Mouse (Mus musculus) kidney, adult 2 months (tissue): Measurements from ENCODE around the gene Ssr2. TPM values are rescaled to one million over a fixed set of nuclear protein-coding genes. Genes with fewer than 3 reads are reported as not detected.

Experiments
- DNase-seq: peaks from one replicate; pipeline ENCODE4 v3.0.0; 2021
- H3K27ac ChIP-seq: fragments of 200-500 bp; 2 replicates; pipeline ENCODE4 v1.5.1; 2012; ENCODE audit warnings: low read depth, low read length, control low read depth, inconsistent platforms; ENCODE audit not compliant: insufficient read depth
- H3K27me3 ChIP-seq: fragments of 200-500 bp; replicated peaks from 2 replicates; pipeline ENCODE4 v1.6.1; 2012; ENCODE audit warnings: mild to moderate bottlenecking, moderate library complexity, low read length, inconsistent platforms; ENCODE audit not compliant: control insufficient read depth, insufficient read depth
- H3K36me3 ChIP-seq: fragments of 200-500 bp; 2 replicates; pipeline ENCODE4 v1.6.1; 2012; ENCODE audit warnings: mild to moderate bottlenecking, moderate library complexity, low read length, inconsistent platforms; ENCODE audit not compliant: control insufficient read depth, insufficient read depth
- H3K4me1 ChIP-seq: fragments of 200-500 bp; 2 replicates; pipeline ENCODE4 v1.6.1; 2011; ENCODE audit warnings: low read length; ENCODE audit not compliant: control insufficient read depth, insufficient read depth
- H3K4me3 ChIP-seq: fragments of 200-500 bp; 2 replicates; pipeline ENCODE4 v1.5.1; 2011; ENCODE audit warnings: mild to moderate bottlenecking, low read depth, low read length, control low read depth; ENCODE audit not compliant: insufficient read depth
- CTCF ChIP-seq: fragments of 200-500 bp; conservative IDR thresholded peaks from 2 replicates; pipeline ENCODE4 v1.5.1; 2011; ENCODE audit warnings: low read depth, mild to moderate bottlenecking, control low read depth, low read length, moderate library complexity, mixed read lengths; ENCODE audit not compliant: insufficient read depth, insufficient read length
- POLR2A ChIP-seq: fragments of 200-500 bp; IDR thresholded peaks from one replicate; pipeline ENCODE4 v1.6.1; 2011; ENCODE audit warnings: low read depth, low read length, control low read depth
- WGBS: fragments of 180-500 bp; shearing (Covaris S2); methylation state at CpG from one replicate; pipeline ENCODE4 v1.1.7; 2018; 5-methylcytosine and 5-hydroxymethylcytosine counted together
- polyA plus RNA-seq: library from polyadenylated mRNA; depleted of rRNA; stranded (reverse); fragments of >200 nt; gene quantifications from 2 replicates; pipeline ENCODE4 v1.2.3, GENCODE M21; 2012

Ssr2 gene
- polyA plus RNA-seq, 1 experiment: 180 TPM

GRCm38 (mm10) chr3:88536103-88536930 is 39.4 kb upstream of the Ssr2 start:
- 19% methylated on average over 64 of the region's 64 CpGs for WGBS
- H3K27ac ChIP-seq: no peak overlapping the region
- H3K4me1 ChIP-seq: peaks cover 10% of the 10 kb centered on the region; the same call in 1 of the 2 replicates
- TF ChIP-seq CTCF (no peak), POLR2A (peak; percentile 24)
- DNase-seq: peak; percentile 90
- no peaks in the 10 kb centered on the region for H3K36me3 ChIP-seq
- H3K27me3 ChIP-seq: no peaks in the 10 kb centered on the region
- H3K4me3 ChIP-seq: peak overlapping the region; percentile 55

GRCm38 (mm10) chr3:88537146-88537545 is 38.5 kb upstream of the Ssr2 start:
- DNase-seq: no peak
- no peak for TF ChIP-seq POLR2A
- TF ChIP-seq CTCF: no peak
- Histone ChIP-seq H3K36me3 (no peaks in the 10 kb centered on the region), H3K4me1 (peaks cover 10% of the 10 kb centered on the region; the same call in 1 of the 2 replicates), H3K27me3 (no peaks in the 10 kb centered on the region), H3K27ac (no peak overlapping the region), H3K4me3 (peak overlapping the region; percentile 55)
- WGBS: 60% methylated on average over 6 of the region's 6 CpGs

GRCm38 (mm10) chr3:88538271-88539145 is 37.2 kb upstream of the Ssr2 start:
- TF ChIP-seq POLR2A (no peak), CTCF (no peak)
- peaks cover 10% of the 10 kb centered on the region; the same call in 1 of the 2 replicates for H3K4me1 ChIP-seq
- no peak for DNase-seq
- no peaks in the 10 kb centered on the region for H3K36me3 ChIP-seq
- WGBS: 75% methylated on average over 9 of the region's 9 CpGs
- no peak overlapping the region for H3K27ac ChIP-seq
- H3K4me3 ChIP-seq: no peak overlapping the region
- no peaks in the 10 kb centered on the region for H3K27me3 ChIP-seq

GRCm38 (mm10) chr3:88539397-88539796 is 36.3 kb upstream of the Ssr2 start:
- H3K27ac ChIP-seq: no peak overlapping the region
- H3K4me3 ChIP-seq: no peak overlapping the region
- WGBS: 61% methylated on average over 3 of the region's 3 CpGs
- TF ChIP-seq CTCF (no peak), POLR2A (no peak)
- H3K36me3 ChIP-seq: no peaks in the 10 kb centered on the region
- peaks cover 10% of the 10 kb centered on the region; the same call in 1 of the 2 replicates for H3K4me1 ChIP-seq
- H3K27me3 ChIP-seq: no peaks in the 10 kb centered on the region
- DNase-seq: no peak

- H3K4me3 ChIP-seq: no peak overlapping the region
- peaks cover 10% of the 10 kb centered on the region; the same call in 1 of the 2 replicates for H3K4me1 ChIP-seq
- H3K36me3 ChIP-seq: no peaks in the 10 kb centered on the region
- WGBS: 72% methylated on average over 5 of the region's 5 CpGs
- H3K27me3 ChIP-seq: no peaks in the 10 kb centered on the region
- TF ChIP-seq POLR2A (no peak), CTCF (no peak)
- no peak for DNase-seq
- H3K27ac ChIP-seq: no peak overlapping the region
These were observed 35.6 kb upstream of the Ssr2 start for GRCm38 (mm10) chr3:88540085-88540484.

- H3K4me3 ChIP-seq: no peak overlapping the region
- no peaks in the 10 kb centered on the region; the same call in 1 of the 2 replicates for H3K4me1 ChIP-seq
- H3K27ac ChIP-seq: no peak overlapping the region
- no peak for DNase-seq
- TF ChIP-seq POLR2A (no peak), CTCF (no peak)
- WGBS: 76% methylated on average over 7 of the region's 7 CpGs
- no peaks in the 10 kb centered on the region for H3K27me3 ChIP-seq
- no peaks in the 10 kb centered on the region for H3K36me3 ChIP-seq
These were observed 33.9 kb upstream of the Ssr2 start for GRCm38 (mm10) chr3:88541622-88542401.
